Mouse (Mus musculus) adrenal gland, postnatal 14 days (tissue): ENCODE data around the gene Map2. TPM values are rescaled to one million over a fixed set of nuclear protein-coding genes. Genes with fewer than 3 reads are reported as not detected.
A peak's percentile ranks its signal among the peaks of the same experiment; 100 is the strongest.

ENCODE experiments used
- DNase-seq: peaks from one replicate; pipeline ENCODE4 v3.0.0; 2021; ENCODE audit warnings: mixed read lengths
- total RNA-seq: library from RNA; stranded (reverse); gene quantifications from 2 replicates; pipeline ENCODE4 v1.2.3, GENCODE M21; 2021

Map2 gene
- total RNA-seq, 1 experiment from 2014 or later, result 18.7 TPM

GRCm38 (mm10) chr1:66320378-66321135 lies 145.5 kb downstream of the Map2 start:
- no peak for DNase-seq

DNA sequence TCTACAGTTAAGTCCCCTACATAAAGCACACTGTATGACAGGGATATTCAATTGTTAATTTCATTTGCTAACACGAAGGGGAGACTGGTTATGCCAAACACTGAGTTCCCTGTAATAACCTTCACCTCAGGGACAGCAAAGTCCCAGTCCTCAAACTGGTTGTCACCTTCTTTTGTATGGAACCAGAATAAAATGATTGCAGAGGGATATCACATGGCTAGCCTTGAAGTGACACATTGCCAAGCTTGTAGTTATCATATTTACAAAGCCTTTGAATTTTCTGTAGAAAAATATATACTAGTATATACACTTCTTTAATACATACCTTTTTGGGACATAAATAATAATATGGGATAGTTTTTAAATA lies 146.0 kb downstream of the Map2 start:
- no peak for DNase-seq

DNA sequence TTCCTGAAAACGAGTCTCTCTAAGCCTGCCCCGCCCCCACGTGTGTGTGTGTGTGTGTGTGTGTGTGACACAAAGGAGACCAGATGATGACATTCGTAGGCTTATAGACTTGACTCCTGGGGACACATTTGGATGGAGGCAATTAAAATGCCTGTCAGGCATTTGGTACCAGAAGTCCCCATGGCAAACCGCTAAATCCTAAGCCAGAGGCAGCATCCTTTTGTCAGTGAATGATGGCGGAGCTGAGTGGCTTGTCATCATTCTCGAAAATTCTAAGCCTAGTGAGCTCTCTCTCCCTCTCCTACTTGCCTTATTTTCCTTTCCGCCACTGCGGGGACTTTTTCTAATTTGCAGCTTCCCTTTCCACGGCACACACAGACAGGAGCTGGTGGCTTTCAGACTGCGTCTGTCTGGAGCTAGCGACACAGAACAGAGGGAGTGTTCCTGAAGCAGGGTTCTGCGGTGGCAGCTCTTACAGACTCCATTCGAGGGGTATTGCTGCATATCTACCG lies 146.6 kb downstream of the Map2 start:
- DNase-seq, result peak; percentile 4

DNA sequence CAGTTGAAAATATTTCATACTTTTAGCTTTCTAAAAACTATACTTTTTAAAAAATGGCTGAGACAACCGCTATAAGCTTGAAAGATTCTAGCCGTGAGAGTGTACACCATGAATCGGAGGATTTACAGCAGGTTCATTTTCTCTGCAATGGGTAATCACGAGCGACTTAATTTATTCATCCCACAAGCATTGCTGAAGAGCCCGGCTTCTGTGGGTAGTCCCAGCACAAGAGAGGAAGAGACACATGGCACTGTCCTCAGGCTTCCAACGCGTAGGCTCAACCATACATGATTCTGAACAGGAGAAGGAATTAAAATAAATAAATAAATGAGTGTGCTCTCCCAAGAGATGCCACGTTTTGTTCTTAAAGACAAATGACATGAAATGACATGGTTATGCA lies 148.4 kb downstream of the Map2 start:
- no peak for DNase-seq

- DNase-seq, result no peak
Observed at GRCm38 (mm10) chr1:66324951-66325350, 149.9 kb downstream of the Map2 start.

- no peak for DNase-seq
Observed at GRCm38 (mm10) chr1:66328996-66329395, 153.9 kb downstream of the Map2 start.

GRCm38 (mm10) chr1:66329534-66329933 lies 154.5 kb downstream of the Map2 start:
- DNase-seq, result no peak

- no peak for DNase-seq
Observed at GRCm38 (mm10) chr1:66335724-66336284, 160.7 kb downstream of the Map2 start.

DNA sequence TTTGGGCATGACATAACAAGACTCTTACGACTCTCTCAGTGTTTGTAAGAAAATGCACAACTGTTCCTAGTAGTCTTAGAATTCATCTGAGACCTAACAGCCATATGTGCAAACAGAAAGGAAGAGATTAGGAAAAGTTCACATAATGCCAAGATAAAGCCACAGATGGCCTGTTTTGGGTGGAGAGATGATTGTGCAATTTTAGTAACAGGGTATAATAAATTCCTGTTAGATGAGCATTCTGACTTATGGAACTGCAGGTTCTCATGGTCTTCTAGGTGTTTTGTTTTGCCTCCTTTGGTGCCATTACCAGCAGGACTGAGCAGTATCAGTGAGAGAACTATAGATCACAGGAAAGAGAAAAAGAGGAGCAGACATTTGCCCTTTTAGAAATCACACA lies 164.1 kb downstream of the Map2 start:
- DNase-seq, result no peak

DNA sequence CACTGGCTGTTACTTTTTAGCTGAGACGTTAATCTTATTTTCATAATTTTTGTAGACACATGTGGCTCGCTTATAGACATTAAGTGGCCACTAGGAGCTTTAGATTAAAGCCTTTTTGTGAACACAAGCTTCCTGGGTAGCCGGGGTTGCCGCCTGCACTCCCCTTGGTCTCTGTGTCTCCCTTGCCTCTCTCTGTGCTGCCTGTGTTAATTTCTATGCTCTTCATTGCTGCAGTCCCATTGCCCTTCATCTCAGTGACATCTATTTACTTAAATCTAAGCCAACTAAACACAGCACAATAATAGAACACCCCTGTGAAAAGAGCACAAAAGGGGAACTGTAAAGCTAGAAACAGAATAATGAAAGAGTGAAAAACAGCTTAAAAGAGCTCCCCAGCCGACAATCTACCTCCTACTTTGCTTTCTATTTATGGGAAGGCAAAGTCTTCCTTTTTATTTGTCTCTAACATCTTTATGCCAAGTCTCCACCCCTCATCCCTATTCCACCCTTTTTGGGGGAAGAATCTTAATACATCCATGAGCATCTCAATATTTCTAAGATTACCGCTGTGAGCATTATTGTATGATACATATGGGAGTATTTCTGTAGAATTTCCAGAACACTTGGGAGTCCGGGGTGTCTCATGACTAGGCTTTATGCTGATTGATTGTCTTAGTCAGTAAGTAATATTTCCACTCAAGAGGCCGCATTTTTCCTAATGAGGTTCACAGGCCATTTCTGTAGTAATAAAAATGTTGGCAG lies 173.5 kb downstream of the Map2 start:
- DNase-seq, result no peak

DNA sequence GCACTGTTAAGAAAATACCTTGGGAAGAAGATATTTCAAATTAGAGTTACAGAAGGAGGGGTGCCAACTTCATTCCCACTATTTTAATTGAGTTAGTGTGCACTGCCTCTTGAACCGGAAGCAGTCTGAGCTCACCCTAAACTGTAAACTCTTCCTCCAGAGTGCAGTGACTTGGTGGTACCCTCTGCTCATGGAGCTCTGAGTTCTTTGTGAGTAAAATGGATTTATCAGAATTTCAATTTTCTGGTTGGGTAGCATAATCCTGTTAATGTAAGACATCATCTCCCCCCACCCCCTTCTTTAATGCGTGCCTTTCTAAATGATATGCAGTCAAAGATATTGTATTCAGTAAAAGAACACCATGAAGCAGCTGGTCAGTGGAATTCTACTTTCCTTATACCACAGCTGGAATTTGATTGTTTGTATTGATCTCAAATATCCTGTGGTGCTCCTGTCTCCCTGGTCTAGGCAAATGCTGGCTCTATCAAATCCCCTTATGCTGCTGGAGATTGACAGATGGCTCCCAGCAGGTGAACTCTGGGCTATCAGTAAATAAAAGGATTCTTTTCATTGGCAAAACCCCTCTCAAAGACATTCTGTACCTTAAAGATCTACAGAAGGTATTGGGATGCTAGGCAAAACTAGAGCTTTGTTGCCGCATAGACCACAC lies 174.2 kb downstream of the Map2 start:
- no peak for DNase-seq

DNA sequence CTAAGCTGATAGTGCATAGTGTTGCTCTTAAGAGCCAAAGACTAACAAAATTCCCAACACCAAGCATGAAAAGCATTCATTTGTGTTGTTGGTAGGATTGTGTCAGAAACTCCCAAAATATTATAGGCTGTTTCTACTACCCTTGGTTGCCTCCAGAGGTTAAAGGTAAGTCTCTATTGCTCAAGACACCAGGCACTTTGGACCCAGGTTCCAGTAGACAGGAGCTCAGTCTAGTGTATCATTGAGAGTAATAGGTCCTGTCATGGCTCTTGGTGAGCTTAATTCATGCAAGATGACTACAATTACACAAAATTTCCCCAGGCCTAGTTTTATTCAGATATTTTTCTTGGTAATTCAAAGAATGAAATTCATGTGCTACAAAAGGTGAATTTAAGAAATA lies 176.3 kb downstream of the Map2 start:
- DNase-seq, result no peak

DNA sequence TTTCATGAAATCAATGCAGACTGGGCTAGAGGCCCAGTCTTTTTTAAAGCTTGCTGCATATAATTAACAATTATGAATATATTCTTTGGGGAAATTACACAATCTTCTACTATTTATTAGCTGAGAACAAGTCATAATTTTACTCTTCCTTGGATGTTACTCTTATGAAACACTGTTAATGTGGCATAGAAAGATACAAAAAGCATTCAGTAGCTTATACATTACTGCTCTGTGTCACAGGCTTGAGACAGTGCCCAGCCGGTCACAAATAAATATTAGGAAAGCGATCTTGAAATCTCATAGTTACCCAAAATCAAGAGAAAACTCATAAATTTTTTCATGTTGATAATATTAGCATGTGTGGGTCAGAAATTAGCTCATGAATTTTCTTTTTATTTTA lies 186.7 kb downstream of the Map2 start:
- no peak for DNase-seq

DNA sequence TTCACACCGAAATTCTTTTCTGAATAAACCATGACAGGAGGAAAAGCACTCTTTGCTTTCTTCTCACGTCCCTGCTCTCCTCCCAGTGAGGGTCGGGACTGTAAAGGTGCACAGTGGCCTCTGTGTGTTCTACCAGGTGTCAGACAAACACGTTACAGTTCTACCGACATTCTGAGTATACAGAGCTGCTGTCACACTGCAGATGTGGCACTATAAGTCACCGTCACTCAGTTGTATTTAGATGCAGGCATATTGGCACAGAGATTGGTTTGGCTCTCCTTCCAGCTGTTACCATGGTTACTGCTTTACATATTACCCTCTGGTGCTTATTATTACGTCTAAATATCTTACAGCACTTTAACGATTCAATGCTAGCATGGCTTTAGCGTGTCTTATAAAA lies 188.2 kb downstream of the Map2 start:
- no peak for DNase-seq

DNA sequence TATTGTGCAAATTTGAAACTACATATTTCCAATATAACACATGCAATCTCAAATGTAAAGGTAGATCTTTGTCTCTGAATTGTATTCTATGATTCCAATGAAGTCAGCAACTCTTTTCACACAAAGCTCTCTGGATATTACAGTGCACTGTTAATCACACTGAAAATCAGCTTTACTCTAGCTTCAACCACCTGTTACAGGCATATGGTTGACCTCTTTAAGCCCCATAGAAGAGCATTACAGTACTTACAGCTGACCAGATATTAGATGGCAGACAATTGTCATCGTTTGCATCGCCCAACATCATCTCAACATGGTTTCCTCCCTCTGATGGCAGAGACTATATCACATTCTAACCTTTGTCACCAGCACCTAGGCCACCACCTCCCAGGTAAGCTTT lies 189.3 kb downstream of the Map2 start:
- no peak for DNase-seq

- DNase-seq, result no peak
Observed at GRCm38 (mm10) chr1:66365600-66365999, 190.5 kb downstream of the Map2 start.

DNA sequence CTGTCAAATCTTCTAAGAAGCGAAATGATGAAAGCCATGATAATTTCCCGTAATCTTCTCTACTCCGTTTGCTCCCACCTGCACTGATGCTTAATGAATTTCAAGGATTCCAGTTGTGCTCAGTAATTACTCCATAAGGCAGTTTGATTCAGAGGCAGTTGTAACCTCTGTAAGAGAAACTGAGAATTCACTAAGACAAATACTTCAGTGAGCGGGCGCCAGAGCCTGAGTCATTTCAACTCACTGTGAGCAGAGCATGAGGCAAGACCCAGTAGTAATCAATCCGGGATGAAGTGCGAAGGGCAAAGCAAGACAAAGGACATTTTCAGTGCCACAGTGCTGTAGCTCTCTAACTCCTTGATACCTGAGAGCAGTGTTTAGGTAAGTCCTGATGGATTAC lies 194.4 kb downstream of the Map2 start:
- peak; percentile 31 for DNase-seq

DNA sequence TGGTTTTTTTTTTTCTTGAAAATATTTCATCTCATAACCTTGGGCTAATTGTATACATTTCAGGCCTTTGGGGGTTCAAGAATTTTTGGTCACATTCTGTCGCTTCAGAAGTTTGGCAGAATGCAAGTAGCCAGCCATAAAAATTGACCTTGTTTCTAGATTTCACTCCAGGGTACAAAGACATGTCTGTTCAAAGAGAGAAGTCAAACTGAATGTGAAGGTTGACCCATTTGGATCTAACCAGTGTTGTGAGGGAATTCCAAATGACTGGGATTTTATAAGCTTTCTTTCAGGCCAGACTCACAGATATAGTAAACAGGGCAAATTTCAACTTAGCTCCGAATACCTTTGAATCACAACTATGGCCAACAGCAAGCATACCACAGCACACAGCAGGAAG lies 196.3 kb downstream of the Map2 start:
- no peak for DNase-seq

DNA sequence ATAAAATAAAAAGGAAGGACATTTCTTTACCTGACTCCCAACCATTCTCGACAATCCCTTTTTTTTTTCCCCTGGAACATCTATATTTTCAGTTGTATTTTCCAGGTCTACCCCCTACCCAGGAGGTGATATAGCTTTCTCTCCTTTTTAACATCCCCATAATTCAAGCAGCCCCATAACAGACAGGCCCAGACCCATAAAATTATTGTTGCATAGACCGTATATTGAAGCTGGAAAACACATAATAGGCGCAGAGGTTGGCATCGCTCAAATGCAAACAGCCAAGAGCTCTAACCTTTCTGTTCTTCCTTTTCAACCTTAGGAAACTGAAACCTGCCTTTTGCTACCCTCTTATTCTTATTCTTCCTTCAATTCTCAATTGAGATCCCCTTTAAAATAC lies 211.2 kb downstream of the Map2 start:
- no peak for DNase-seq

DNA sequence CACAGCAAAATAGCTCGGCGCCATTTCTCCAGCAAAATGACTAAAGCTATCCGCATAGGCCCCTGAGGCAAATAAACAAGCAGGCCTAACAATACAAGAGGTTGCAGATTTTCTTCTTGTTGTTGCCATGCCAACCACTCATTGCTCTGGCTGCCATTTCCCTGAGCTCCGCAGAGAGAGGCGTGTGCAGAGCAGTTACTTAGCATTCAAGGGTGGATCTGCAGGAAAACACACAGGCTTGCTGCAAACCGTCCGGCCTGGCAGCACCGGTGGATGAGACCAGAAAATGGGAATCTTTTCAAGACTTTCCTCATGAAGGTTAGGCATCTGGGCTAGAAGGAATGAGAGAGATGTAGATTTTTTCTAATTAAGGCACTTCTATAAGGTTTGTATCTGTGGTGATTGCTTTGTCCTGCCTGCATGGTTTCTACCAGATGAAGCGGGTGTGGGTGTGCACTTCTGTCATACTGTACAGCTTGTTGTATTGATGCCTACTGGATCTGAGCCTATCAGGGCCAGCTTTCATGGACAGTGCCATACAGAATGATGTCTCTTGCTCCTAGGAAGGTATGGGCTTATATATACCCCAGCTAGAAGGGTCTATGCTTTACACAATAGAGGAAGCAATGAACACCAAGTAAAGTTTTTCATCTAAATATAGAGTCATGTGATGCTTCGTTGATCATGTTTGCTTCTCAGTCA lies 211.8 kb downstream of the Map2 start:
- no peak for DNase-seq

DNA sequence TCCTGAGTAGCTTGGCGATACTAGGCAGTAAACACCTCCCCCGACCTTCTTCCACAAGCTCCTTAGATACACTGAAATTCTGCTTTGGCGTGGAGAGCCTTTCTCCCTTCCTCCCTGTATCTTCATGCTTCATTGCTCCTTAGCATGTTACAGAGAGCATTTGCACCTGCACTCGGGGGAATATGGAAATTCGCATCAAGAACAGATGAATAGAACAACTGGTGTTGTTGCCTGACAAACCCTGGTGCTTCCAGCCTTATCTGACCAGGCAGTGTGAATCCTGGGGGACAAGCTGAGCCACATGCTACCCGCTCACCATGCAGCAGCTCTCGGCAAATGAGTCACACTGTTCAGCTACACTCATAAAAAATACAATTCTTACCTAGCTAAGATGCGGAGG lies 213.5 kb downstream of the Map2 start:
- no peak for DNase-seq

DNA sequence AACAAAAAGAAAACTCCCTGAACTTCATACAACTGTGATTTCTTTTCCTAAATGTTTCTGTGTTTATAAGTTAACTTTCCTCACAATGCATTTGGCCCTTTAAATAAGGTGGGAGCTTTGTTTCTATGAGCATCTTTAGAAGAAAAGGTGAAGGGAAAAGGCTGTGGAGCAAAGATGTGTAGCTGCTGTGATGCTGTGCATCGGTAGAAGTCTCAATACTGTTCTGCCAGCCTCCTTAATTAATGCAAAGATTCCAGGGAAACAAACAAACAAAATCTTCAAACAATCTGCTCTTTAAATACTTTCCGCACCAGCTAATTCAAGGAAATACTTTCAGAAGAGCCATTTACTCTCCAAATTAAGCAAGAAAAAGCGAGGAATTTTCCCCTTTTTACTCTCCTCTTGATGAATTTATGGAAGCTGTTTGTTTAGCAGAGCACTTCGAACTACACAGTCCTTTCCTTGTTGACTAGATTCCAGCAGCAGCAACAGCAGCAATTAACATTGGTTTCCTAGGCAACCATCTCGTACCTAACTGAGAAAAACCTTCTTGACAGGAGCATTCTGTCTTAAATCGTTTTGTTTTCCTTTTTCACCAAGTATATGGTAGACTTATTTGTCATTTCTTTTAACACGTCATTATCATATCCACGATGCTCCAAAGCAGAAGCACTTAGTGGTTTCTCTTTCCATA lies 220.0 kb downstream of the Map2 start:
- DNase-seq, result no peak
